In the genomic region with DNA sequence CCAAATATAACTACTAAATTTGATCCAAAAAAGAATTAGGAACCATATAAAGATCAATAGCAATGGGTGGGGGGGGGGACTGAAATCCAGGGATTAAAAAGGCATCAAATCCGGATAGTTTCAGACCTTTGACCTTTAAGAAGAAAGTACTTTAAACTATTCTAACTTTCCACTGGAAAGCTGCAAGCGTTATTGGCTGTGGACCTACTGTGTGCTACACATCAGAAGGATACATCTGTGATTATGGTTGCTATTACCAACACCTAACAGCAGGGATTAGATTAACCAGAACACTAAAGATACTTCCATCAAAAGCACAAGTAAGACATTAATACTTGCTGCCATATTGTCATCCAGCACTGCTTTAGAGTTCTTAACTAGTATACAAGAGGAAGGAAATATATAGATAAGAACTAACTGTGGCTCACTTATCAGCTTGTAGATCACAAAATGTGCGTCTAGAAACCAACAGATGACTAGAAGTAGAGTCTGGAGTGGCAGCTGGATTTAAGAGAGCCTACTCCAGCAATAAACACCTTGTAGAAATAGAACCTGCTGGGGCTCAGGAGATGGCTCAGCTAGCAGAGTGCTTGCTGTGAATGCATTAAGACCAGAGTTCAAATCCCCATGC, we compare ENCODE assay signal across 23 mouse cellular contexts.
"Had no signal": no experiment of that assay in that cellular context is flagged by ENCODE, and none has a peak within 500 bp of the region (broad histone marks: within the 10 kb centered on the region; RNA-seq: fewer than 3 reads in every experiment).

No protein-coding gene starts in this region.

- H3K36me3 ChIP-seq: limb, embryonic 10.5 days; liver, embryonic 12.5 days; liver, embryonic 15.5 days; lung, embryonic 15.5 days; midbrain, embryonic 12.5 days; neural tube, embryonic 12.5 days; neural tube, embryonic 15.5 days; stomach, embryonic 15.5 days had no signal

- DNase-seq: kidney, adult 2 months; kidney, postnatal 25 days; layer of hippocampus, adult 9-11 months; liver; lung, adult 18-20 months; lung, postnatal 10 days; lung, postnatal 36 days; right cerebral cortex, adult 18-20 months; right cerebral cortex, postnatal 14 days; right cerebral cortex, postnatal 4 days; thymus, postnatal 4 days had no signal

- H3K9me3 ChIP-seq: limb, embryonic 10.5 days; limb, embryonic 13.5 days; liver, embryonic 12.5 days; liver, embryonic 15.5 days; lung, embryonic 15.5 days; midbrain, embryonic 12.5 days; neural tube, embryonic 12.5 days; neural tube, embryonic 15.5 days; stomach, embryonic 15.5 days had no signal

- H3K27me3 ChIP-seq: limb, embryonic 13.5 days; liver, embryonic 12.5 days; liver, embryonic 15.5 days; lung, embryonic 15.5 days; midbrain, embryonic 12.5 days; neural tube, embryonic 12.5 days; neural tube, embryonic 15.5 days; stomach, embryonic 15.5 days had no signal

- H3K4me1 ChIP-seq: limb, embryonic 10.5 days; midbrain, embryonic 12.5 days; neural tube, embryonic 12.5 days; neural tube, embryonic 15.5 days; stomach, embryonic 15.5 days had no signal

- H3K4me3 ChIP-seq: layer of hippocampus, adult 2 months; limb, embryonic 10.5 days; limb, embryonic 13.5 days; liver, embryonic 12.5 days; liver, embryonic 15.5 days; lung, embryonic 15.5 days; midbrain, embryonic 12.5 days; myocyte; neural tube, embryonic 12.5 days; neural tube, embryonic 15.5 days; stomach, embryonic 15.5 days had no signal

- H3K9ac ChIP-seq: limb, embryonic 13.5 days; liver, embryonic 12.5 days; liver, embryonic 15.5 days; lung, embryonic 15.5 days; midbrain, embryonic 12.5 days; neural tube, embryonic 12.5 days; neural tube, embryonic 15.5 days; stomach, embryonic 15.5 days had no signal

- H3K4me2 ChIP-seq: limb, embryonic 13.5 days; liver, embryonic 12.5 days; liver, embryonic 15.5 days; lung, embryonic 15.5 days; midbrain, embryonic 12.5 days; neural tube, embryonic 12.5 days; neural tube, embryonic 15.5 days; stomach, embryonic 15.5 days had no signal

- H3K27ac ChIP-seq: kidney, postnatal 0 days; layer of hippocampus, adult 2 months; limb, embryonic 10.5 days; limb, embryonic 13.5 days; liver, embryonic 12.5 days; liver, embryonic 15.5 days; midbrain, embryonic 12.5 days; neural tube, embryonic 12.5 days; neural tube, embryonic 15.5 days; stomach, embryonic 15.5 days had no signal
